Mouse (Mus musculus): ENCODE data around the gene Gm3424.
"Not testable (repeated sequence)": the region's sequence is repeated elsewhere in the genome, so short reads cannot be mapped to it uniquely, and the experiment has no call there.

Gene Gm3424

DNA sequence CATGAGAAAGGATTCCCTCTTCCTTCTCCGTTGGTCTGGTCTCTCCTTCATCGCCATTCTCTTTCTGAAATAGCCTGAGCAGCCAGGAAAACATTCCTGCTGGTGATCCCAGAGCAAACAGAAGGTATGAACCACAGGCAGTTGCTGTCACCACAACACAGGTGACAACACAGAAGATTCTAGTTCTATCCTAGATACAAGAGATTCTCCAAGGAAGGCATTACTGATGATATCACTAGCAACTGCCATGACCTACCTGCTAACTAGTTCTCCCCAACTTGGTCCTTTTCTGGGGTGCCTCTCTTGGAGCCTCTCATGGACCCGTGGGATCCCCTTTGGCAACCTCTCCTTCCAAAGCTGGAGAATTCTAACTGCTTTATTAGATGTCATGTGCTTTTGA is at the start of gene Gm3424:
Gene Gm3424, minus strand, starts transcription at position 101 of the 400 bp plus-strand sequence.
- not testable (repeated sequence) for DNase-seq (ENCODE audit: low spot score in 2 of 2)

DNA sequence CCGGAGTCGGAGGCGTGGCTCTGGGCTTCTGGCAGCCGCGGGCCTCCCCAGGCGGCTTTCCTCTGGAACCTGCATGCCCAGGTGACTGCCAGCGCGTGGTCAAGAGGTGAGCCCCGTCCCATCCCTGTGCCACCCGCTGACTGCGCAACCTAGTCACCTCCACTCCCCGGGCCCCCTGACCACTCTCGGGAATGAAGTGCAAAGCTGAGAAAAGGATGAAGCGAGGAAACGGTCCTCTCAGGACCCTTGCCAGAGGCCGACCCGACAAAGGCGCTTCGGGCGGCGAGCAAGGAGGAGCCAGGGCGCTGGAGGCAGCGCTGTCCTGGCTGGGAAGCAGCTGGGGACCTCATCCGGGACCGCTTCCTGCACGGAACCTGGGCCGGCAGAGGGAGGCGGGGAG is 49.7 kb upstream of the Gm3424 start:
- not testable (repeated sequence) for DNase-seq (ENCODE audit: low spot score in 2 of 2)

DNA sequence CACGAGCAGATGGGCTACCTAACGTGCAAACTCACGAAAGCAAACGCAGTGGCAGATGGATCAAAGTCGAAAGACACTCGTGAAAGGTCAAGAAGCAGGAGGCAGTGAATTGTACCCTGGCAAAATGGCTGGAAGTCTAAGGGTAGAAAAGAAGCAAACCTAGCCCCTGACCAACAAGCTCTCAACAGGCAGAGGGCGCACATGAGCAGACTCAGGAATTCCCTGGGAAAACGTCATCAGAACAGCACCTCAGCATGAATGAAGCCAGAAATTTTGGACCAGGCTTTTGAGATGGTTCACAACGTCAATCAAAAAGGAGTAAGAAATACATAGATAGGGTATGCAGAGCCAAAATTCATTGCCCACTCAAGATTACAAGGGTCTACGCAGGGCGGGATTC is 49.0 kb upstream of the Gm3424 start:
- DNase-seq (ENCODE audit: low spot score in 2 of 2): not testable (repeated sequence)

DNA sequence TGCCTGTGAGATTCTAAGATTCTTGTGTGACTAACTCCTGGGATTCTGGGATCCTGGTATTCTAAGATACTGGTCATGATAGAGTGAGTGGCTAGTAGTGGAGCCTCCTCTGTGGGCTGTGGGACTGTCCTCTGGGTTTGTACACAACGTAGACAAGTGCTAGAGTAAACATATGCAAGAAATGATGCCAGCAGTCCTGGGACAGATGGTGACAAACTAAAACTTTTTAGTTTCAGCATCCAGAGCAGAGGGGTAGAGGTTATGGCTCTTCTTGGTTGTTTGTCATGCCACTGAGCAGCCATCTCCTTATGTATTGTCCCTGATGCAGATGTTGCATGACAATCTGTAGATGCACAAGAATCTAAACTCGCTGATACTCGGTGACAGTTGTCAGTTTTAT is 25.8 kb upstream of the Gm3424 start:
- not testable (repeated sequence) for DNase-seq (ENCODE audit: low spot score in 2 of 2)

DNA sequence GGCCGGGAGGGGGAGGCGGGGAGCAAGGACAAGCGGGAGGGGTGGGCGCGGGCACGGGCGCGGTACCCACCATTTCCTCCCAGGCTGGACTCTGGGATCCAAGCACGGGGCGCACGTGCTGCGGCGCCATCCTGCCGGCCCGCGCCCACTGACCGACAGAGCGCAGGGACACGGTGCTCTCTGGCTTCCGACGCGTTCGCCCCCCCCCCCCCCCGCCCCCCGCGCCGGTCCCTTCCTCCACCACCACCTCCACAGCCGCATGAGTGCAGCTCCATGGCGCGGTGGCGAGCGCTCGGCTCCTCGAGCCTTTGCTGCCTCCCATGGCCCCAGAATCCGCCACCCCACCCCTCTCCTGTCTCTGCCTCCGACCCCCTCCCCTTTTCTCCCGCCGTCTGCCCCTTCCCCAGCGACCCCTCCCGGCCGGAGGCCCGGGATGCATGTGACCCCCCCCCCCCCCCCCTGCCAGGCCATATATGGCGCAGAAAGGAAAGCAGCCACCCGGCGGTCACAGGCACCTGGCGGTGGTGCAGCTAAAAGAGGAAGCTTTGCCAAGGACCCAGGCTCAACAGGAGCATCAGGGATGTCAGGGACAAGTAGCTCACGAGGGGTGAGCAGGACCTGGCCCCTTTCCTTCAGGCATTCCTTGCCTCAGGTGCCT is 17.3 kb downstream of the Gm3424 start:
- not testable (repeated sequence) for DNase-seq (ENCODE audit: low spot score in 2 of 2)

DNA sequence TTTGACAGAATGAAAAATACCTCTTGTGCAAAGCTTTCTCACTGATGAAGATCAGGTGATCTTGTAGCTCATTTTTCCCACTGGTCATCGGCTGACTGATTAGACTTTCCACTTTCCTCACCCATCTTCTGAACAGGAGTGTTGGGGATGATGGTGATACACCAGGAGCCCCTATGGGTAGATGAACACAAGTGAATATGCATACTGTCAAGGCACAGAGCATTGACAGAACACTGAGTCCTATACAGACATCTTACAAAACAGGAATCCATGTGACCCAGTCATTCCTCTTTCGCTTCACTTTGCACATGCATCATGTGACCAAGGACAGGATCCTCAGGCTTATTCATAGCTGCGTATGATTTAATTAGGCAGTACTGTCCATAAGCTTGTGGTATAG is 22.2 kb downstream of the Gm3424 start, which contains the start of gene Gm3383:
Gene Gm3383, minus strand, starts transcription at position 101 of the 400 bp plus-strand sequence.
- not testable (repeated sequence) for DNase-seq (ENCODE audit: low spot score in 2 of 2)
